Comparison of ENCODE assay signal across 11 mouse cellular contexts in the genomic region with DNA sequence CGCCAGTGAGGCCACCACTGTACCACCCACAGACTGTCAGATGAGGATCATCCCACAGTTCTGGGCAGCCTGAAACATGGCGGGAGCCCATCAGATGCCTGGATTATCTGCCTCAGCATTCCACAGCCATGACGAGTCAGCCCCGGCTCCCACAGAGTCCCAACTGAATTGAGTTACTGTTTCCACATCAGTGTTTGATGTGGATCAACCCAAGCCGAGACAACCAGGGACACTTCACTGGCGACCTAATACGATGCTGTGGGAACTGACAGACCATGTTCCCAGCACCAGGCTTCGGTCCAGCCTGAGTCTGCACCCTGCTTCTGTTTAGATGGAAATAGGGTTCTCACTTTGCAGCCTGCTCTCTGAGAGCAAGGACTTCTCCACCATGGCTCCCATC. TPM values are rescaled to one million over a fixed set of nuclear protein-coding genes. Genes with fewer than 3 reads are reported as not detected.
DNase-seq lines count a peak whose midpoint lies in the region; ATAC-seq lines count a peak whose summit lies in the region.
"Had no signal": no experiment of that assay in that cellular context is flagged by ENCODE, and none has a peak within 500 bp of the region (broad histone marks: within the 10 kb centered on the region; RNA-seq: fewer than 3 reads in every experiment).

No protein-coding gene starts in this region.

- ATAC-seq in embryonic facial prominence, embryonic 13.5 days (ENCODE audit: insufficient number of reproducible peaks, insufficient read depth, low FRiP score, low TSS enrichment, low read depth): no peak
- ATAC-seq in heart, embryonic 14.5 days (ENCODE audit: insufficient number of reproducible peaks, insufficient read depth, low FRiP score, low read depth): 0 out of 2 replicates have a peak, but pooled peaks have one; percentile 25
- no peak for ATAC-seq in kidney, embryonic 16.5 days (ENCODE audit: low FRiP score, low TSS enrichment)
- no peak for ATAC-seq in forebrain, embryonic 11.5 days (replicated peaks; ENCODE audit: low FRiP score)
- ATAC-seq in monocyte, adult 5-6 weeks (replicated peaks; ENCODE audit: insufficient number of reproducible peaks, low FRiP score, low TSS enrichment, poor library complexity, severe bottlenecking): no peak

- peaks cover 34% of the 10 kb centered on the region for H3K4me1 ChIP-seq in embryonic facial prominence, embryonic 13.5 days
- H3K4me1 ChIP-seq in heart, embryonic 14.5 days (ENCODE audit: control insufficient read depth in 2 of 2, insufficient read depth in 2 of 2, low read length in 2 of 2): peaks cover 44 to 58% of the 10 kb centered on the region in 2 experiments
- H3K4me1 ChIP-seq in kidney, embryonic 16.5 days (ENCODE audit: insufficient read depth, low read length): peaks cover 19% of the 10 kb centered on the region
- H3K4me1 ChIP-seq in forebrain, embryonic 11.5 days (replicated peaks; ENCODE audit: control insufficient read depth, insufficient read depth, low read length): peaks cover 9% of the 10 kb centered on the region; the same call in 1 of the 2 replicates

- no peak overlapping the region for H3K9ac ChIP-seq in embryonic facial prominence, embryonic 13.5 days
- no peak overlapping the region for H3K9ac ChIP-seq in heart, embryonic 14.5 days (ENCODE audit: low read length)
- no peak overlapping the region for H3K9ac ChIP-seq in kidney, embryonic 16.5 days (replicated peaks; ENCODE audit: low read length)
- no peak overlapping the region for H3K9ac ChIP-seq in forebrain, embryonic 11.5 days (ENCODE audit: low read length)

- H3K4me3 ChIP-seq in embryonic facial prominence, embryonic 13.5 days: no peak overlapping the region
- no peak overlapping the region for H3K4me3 ChIP-seq in heart, embryonic 14.5 days (ENCODE audit: control insufficient read depth in 1 of 2, insufficient read depth in 1 of 2, low read depth in 1 of 2, low read length in 2 of 2)
- no peak overlapping the region for H3K4me3 ChIP-seq in kidney, embryonic 16.5 days (ENCODE audit: low read length)
- H3K4me3 ChIP-seq in forebrain, embryonic 11.5 days (ENCODE audit: low read depth, low read length): no peak overlapping the region

- DNase-seq in adrenal gland, postnatal 25 days: peak; percentile 13
- no peak for DNase-seq in adrenal gland, postnatal 4 days (ENCODE audit: low spot score in 2 of 2)
- peak; percentile 65 to 86 for DNase-seq in lung, postnatal 4 days
- DNase-seq in forebrain, embryonic 11.5 days (ENCODE audit: low spot score): no peak
- DNase-seq: B cell, adult 2 months; cerebellum, adult 8-10 months; kidney, adult 2 months had no signal

- peaks cover 38% of the 10 kb centered on the region for H3K36me3 ChIP-seq in embryonic facial prominence, embryonic 13.5 days
- peaks cover 34% of the 10 kb centered on the region for H3K36me3 ChIP-seq in heart, embryonic 14.5 days (ENCODE audit: control insufficient read depth, insufficient read depth, low read length)
- H3K36me3 ChIP-seq in kidney, embryonic 16.5 days (ENCODE audit: insufficient read depth, low read length): peaks cover 38% of the 10 kb centered on the region
- H3K36me3 ChIP-seq in forebrain, embryonic 11.5 days (ENCODE audit: control insufficient read depth, insufficient read depth, low read length): no peaks in the 10 kb centered on the region

- 53% methylated on average over 8 of the region's 8 CpGs for WGBS in embryonic facial prominence, embryonic 13.5 days
- 23% methylated on average over 8 of the region's 8 CpGs for WGBS in heart, embryonic 14.5 days
- 70% methylated on average over 8 of the region's 8 CpGs for WGBS in kidney, embryonic 16.5 days
- WGBS in forebrain, embryonic 11.5 days: 86% methylated on average over 8 of the region's 8 CpGs

- no peak overlapping the region for H3K4me2 ChIP-seq in embryonic facial prominence, embryonic 13.5 days
- peak overlapping the region; percentile 19; the same call in 1 of the 2 replicates for H3K4me2 ChIP-seq in heart, embryonic 14.5 days (ENCODE audit: low read length)
- H3K4me2 ChIP-seq in kidney, embryonic 16.5 days (replicated peaks; ENCODE audit: low read depth, low read length): no peak overlapping the region
- no peak overlapping the region for H3K4me2 ChIP-seq in forebrain, embryonic 11.5 days (ENCODE audit: low read depth, low read length, severe bottlenecking)

- H3K27ac ChIP-seq in embryonic facial prominence, embryonic 13.5 days: peak overlapping the region; percentile 48; the same call in 1 of the 2 replicates
- peak overlapping the region; percentile 83 to 84 for H3K27ac ChIP-seq in heart, embryonic 14.5 days (replicated peaks in 1 of 2; ENCODE audit: control insufficient read depth in 1 of 2, insufficient read depth in 1 of 2, low read depth in 2 of 2, low read length in 2 of 2)
- no peak overlapping the region for H3K27ac ChIP-seq in kidney, embryonic 16.5 days (ENCODE audit: low read length)
- H3K27ac ChIP-seq in forebrain, embryonic 11.5 days (ENCODE audit: low read depth, low read length): no peak overlapping the region

- H3K27me3 ChIP-seq in embryonic facial prominence, embryonic 13.5 days: no peaks in the 10 kb centered on the region
- H3K27me3 ChIP-seq in heart, embryonic 14.5 days (ENCODE audit: control insufficient read depth, insufficient read depth, low read length): no peaks in the 10 kb centered on the region
- H3K27me3 ChIP-seq in kidney, embryonic 16.5 days (ENCODE audit: insufficient read depth, low read length): no peaks in the 10 kb centered on the region
- no peaks in the 10 kb centered on the region for H3K27me3 ChIP-seq in forebrain, embryonic 11.5 days (ENCODE audit: control insufficient read depth, insufficient read depth, low read length)

- H3K9me3 ChIP-seq in embryonic facial prominence, embryonic 13.5 days: no peaks in the 10 kb centered on the region
- H3K9me3 ChIP-seq in heart, embryonic 14.5 days (ENCODE audit: control insufficient read depth, low read length): no peaks in the 10 kb centered on the region
- no peaks in the 10 kb centered on the region for H3K9me3 ChIP-seq in kidney, embryonic 16.5 days (ENCODE audit: low read length)
- H3K9me3 ChIP-seq in forebrain, embryonic 11.5 days (ENCODE audit: control insufficient read depth, low read length): no peaks in the 10 kb centered on the region

RNA-seq across cellular contexts. Expression of a gene that starts 58.1 kb away (rescaled TPM):
- 20.1 and 20.6 TPM in 2 replicates for total RNA-seq in adrenal gland, postnatal 25 days (2021)
- 10 to 100 TPM; 26.1 to 26.6 TPM for total RNA-seq in adrenal gland, postnatal 4 days (2021)
- polyA plus RNA-seq in embryonic facial prominence, embryonic 13.5 days (2015; fragmentation: Nextera tagmentation; extraction: Ambion mirVana): 44.1 and 45.8 TPM in 2 replicates
- polyA plus RNA-seq in heart, embryonic 14.5 days (2014; fragmentation: Nextera tagmentation; extraction: Ambion mirVana): 52.4 and 55.8 TPM in 2 replicates
- 41.9 and 47.4 TPM in 2 replicates for polyA plus RNA-seq in kidney, embryonic 16.5 days (2015; fragmentation: Nextera tagmentation; extraction: Ambion mirVana)
- polyA plus RNA-seq in forebrain, embryonic 11.5 days (2014; fragmentation: Nextera tagmentation; extraction: Ambion mirVana): 16.6 and 19.9 TPM in 2 replicates
- total RNA-seq in monocyte, adult 5-6 weeks (2017): 12.1 to 14.6 TPM (median 13.1 TPM) in 3 replicates

Comparison
In these comparisons a context has a peak if more than half of its experiments do, and no peak if none do; other contexts are left out.
1. DNase-seq: peak in adrenal gland, postnatal 25 days (single experiment) and lung, postnatal 4 days (2 of 2); none in adrenal gland, postnatal 4 days (0 of 2) and forebrain, embryonic 11.5 days (single experiment).
2. H3K27ac ChIP-seq: peak in embryonic facial prominence, embryonic 13.5 days (single experiment) and heart, embryonic 14.5 days (2 of 2); none in kidney, embryonic 16.5 days (single experiment) and forebrain, embryonic 11.5 days (single experiment).